Mouse (Mus musculus) bone marrow macrophage, adult 2 months (primary cell): ENCODE data around the gene Epo.

ENCODE experiments used
- CTCF ChIP-seq: IDR thresholded peaks from 2 replicates; pipeline ENCODE4 v1.5.1; 2012; ENCODE audit warnings: low read depth, mild to moderate bottlenecking, low read length, moderate library complexity
- POLR2A ChIP-seq: IDR thresholded peaks from 2 replicates; pipeline ENCODE4 v1.6.1; 2012; ENCODE audit warnings: mild to moderate bottlenecking, low read depth, low read length, borderline replicate concordance

DNA sequence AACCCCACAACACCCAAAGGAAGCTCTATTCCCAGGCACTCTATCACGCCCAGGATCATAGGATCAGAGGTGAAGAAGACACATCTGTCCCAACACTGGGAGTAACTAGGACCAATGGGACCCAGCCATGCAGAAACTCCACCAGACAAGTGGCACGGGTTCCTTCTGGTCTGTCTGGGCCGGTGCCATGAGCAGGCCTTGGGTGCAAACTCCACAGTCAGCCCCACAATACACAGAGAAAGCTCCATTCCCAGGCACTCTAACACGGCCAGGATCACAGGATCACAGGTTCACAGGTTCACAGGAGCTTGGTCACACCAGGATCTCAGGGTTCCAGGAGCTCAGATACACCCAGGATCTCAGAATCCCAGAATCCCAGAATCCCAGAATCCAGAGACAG, 12.6 kb upstream of the Epo start:
- no peak for TF ChIP-seq POLR2A
- no peak for TF ChIP-seq CTCF
